Mouse (Mus musculus) layer of hippocampus, adult 2 months (tissue): ENCODE data around the gene Lpcat2b. TPM values are rescaled to one million over a fixed set of nuclear protein-coding genes. Genes with fewer than 3 reads are reported as not detected.
"Not testable (repeated sequence)": the region's sequence is repeated elsewhere in the genome, so short reads cannot be mapped to it uniquely, and the experiment has no call there.

Source experiments
- DNase-seq, 2 experiments: peaks; one replicate each; pipeline ENCODE4 v3.0.0; 2022; ENCODE audit warnings: low spot score in 2 of 2
- H3K27ac ChIP-seq: fragments of 200-600 bp; 2 replicates; pipeline ENCODE4 v1.8.1; 2022
- H3K4me3 ChIP-seq: fragments of 200-600 bp; 2 replicates; pipeline ENCODE4 v1.8.1; 2022; ENCODE audit warnings: mild to moderate bottlenecking
- CTCF ChIP-seq: fragments of 200-600 bp; conservative IDR thresholded peaks from 2 replicates; pipeline ENCODE4 v1.8.1; 2022; ENCODE audit warnings: antibody characterized with exemption, mild to moderate bottlenecking, moderate library complexity
- long read RNA-seq, 2 experiments: library from polyadenylated mRNA; stranded (forward); transcript quantifications; one replicate each; pipeline ENCODE4 v2.0.0; 2021; ENCODE audit warnings: borderline mapping rate in 2 of 2
- total RNA-seq, 2 experiments: library from RNA; stranded (reverse); gene quantifications; 2 replicates each; pipeline ENCODE4 v1.2.3; 2021

Lpcat2b gene
- total RNA-seq, result under 1 TPM in 1 of 2 experiments, not detected in 1; 0.31 TPM
- long read RNA-seq, experiment 1, result 0 reads
- long read RNA-seq, experiment 2, result 0 reads

GRCm38 (mm10) chr5:107431249-107431648 lies at the start of gene Lpcat2b:
Lpcat2b (plus strand) TSS chr5:107431549.
- H3K27ac ChIP-seq, result no peak within 1 kb of the TSS
- no peak for DNase-seq
- H3K4me3 ChIP-seq, result no peak within 1 kb of the TSS
- no peak for TF ChIP-seq CTCF

- DNase-seq, H3K4me3 ChIP-seq: not testable (repeated sequence)
- peak; percentile 36 for TF ChIP-seq CTCF
- H3K27ac ChIP-seq, result peak overlapping the region; percentile 66; the same call in 1 of the 2 replicates
Measured at GRCm38 (mm10) chr5:107386448-107386847, 44.9 kb upstream of the Lpcat2b start.

DNA sequence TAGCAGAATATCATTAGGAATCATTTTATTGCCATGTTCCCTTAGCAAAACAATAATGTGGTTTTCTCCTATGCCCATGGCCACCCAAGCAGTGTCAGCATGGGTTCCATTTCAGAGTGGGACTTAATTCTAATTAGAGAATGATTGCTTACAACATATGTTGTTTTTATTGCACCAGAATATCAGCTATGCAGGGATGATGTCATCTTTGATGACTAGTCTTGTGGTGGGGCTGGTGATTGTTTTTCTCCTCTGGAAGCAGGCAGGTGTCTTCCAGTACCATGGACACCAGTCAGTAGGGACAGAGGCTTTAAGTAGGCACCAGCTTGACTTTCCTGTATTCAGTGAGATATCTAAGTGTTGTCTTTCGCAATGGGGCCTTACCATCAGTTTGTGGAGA lies 43.6 kb upstream of the Lpcat2b start:
- TF ChIP-seq CTCF, result no peak
- Histone ChIP-seq H3K27ac (peak overlapping the region; percentile 66; the same call in 1 of the 2 replicates), H3K4me3 (no peak overlapping the region)
- DNase-seq, result no peak

DNA sequence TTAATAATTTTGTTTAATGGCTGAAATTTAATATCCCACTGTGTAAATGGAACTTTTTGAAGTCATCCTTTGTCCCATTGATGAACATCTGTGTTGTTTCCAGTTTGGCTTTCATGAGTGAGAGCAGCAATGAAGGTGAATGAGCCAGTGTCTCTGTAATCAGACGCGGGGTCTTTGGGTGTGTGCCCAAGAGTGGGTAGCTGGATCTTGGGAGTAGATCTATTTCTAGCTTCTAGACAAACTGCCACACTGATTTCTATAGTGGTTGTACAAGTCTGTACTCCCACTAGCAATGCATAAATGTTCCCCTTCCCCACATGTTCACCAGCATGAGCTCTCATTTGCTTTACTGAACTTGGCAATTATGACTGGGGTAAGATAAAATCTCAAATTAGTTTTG lies 42.0 kb upstream of the Lpcat2b start:
- Histone ChIP-seq H3K4me3 (no peak overlapping the region), H3K27ac (no peak overlapping the region)
- TF ChIP-seq CTCF, result no peak
- no peak for DNase-seq

GRCm38 (mm10) chr5:107394437-107394836 lies 36.9 kb upstream of the Lpcat2b start:
- TF ChIP-seq CTCF, result no peak
- no peak overlapping the region for H3K4me3 ChIP-seq
- no peak for DNase-seq
- no peak overlapping the region for H3K27ac ChIP-seq

GRCm38 (mm10) chr5:107402436-107402835 lies 28.9 kb upstream of the Lpcat2b start, which contains the start of gene Ephx4:
Ephx4 (plus strand) TSS chr5:107402736.
- no peak for TF ChIP-seq CTCF
- no peak for DNase-seq
- Histone ChIP-seq H3K27ac (peak within 1 kb of the TSS; percentile 99), H3K4me3 (peak within 1 kb of the TSS; percentile 76)

GRCm38 (mm10) chr5:107403011-107403946 lies 28.1 kb upstream of the Lpcat2b start:
- TF ChIP-seq CTCF, result no peak
- no peak for DNase-seq
- peak overlapping the region; percentile 76 for H3K4me3 ChIP-seq
- peak overlapping the region; percentile 99 for H3K27ac ChIP-seq

DNA sequence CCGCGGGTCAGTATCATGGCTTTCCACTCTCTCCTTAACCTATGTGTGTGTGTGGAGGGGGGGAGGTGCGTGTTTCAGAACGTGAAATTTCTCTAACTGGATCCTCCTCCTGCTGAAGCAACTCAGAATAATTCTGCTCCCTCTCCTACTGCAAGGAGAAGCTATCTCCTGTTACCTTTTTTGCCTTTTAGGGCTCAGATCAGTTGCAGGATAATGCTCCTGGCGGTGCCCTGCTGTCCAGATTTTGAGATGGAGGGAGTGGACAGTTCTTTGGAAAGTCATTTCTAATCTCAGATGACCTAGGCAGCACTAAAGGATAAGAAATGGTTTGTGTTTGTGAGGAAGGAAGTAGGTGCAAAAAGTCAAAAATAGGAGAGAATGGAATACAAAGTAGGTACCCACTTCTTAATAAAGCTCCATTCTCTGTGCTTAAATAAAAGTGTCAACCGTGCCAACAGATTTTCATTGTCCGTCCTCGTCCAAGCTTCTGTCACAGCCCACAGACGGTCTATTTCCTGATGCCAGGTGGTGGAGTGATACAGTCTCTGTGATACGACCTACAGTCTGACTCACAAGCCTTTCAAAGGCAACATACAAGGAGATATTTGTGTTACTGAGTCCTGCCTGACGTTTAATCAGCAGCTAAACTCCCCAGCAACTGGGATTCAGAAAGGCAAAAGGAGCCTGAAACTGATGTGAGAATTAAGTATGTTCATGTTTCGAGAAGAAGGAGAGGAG lies 27.2 kb upstream of the Lpcat2b start:
- DNase-seq, result peak; percentile 55 to 66
- Histone ChIP-seq H3K27ac (peak overlapping the region; percentile 99), H3K4me3 (peak overlapping the region; percentile 76)
- no peak for TF ChIP-seq CTCF

- peak in 1 of 2 experiments; percentile 60 for DNase-seq
- Histone ChIP-seq H3K4me3 (peak overlapping the region; percentile 76), H3K27ac (peak overlapping the region; percentile 99)
- TF ChIP-seq CTCF, result peak; percentile 11; the same call in 1 of the 2 replicates
Measured at GRCm38 (mm10) chr5:107405361-107405760, 26.0 kb upstream of the Lpcat2b start.

DNA sequence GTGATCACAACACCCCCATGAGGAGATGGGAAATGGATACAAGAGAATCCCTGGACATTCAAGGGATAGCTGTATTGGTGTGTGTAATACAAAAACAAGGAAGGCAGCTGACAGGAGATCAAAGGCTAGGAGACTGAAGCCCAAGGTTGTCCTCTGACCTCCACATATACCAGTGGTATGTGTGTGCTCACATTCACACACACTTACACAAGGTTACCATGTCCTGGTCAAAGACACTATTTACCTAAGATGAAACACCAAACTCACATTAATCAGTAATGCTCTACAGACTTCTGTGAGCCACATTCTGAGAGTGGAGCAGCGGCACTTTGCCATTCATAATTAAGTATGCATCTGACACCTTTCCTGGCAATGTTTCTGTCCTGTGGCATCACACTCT lies 21.0 kb upstream of the Lpcat2b start:
- DNase-seq, result no peak
- TF ChIP-seq CTCF, result no peak
- H3K27ac ChIP-seq, result peak overlapping the region; percentile 71
- H3K4me3 ChIP-seq, result no peak overlapping the region

DNA sequence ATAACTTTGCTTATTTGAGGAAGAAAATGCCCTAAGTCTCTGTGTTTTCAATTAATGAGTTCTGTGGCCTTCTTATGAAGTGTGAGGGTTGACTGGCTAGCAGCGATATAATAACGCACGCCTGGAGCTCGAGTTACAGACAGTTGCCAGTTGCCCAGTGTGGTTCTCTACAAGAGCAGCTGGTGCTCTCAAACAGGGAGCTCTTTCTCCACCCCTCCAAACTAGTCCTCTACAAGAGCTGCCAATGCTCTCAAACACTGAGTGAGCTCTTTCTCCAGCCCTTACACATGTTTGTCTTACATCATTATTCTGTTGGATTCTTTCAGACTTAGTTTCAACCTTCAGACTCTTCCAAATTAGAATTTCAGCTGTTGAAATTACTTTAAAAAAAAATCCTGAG lies 20.0 kb upstream of the Lpcat2b start:
- Histone ChIP-seq H3K4me3 (no peak overlapping the region), H3K27ac (peak overlapping the region; percentile 71)
- peak in 1 of 2 experiments; percentile 48 for DNase-seq
- TF ChIP-seq CTCF, result no peak

DNA sequence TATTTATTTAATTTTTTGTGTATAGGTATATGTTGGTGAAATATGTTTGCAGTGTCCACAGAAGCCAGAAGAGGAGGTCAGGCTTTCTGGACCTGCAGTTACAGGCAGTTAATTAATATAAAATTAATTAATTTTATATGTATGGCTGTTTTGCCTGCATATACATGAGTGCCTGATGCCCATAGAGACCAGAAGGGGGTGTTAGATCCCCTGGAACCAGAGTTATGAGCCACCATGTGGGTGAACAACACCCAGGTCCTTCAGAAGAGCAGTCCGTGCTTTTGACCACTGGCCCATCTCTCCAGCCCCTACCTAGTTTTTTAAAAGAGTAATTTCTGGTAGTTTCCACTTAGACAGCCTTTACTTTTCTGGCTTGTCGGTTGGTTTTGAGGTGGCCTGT lies 19.1 kb upstream of the Lpcat2b start:
- no peak for DNase-seq
- Histone ChIP-seq H3K4me3 (no peak overlapping the region), H3K27ac (peak overlapping the region; percentile 71)
- no peak; the same call in 1 of the 2 replicates for TF ChIP-seq CTCF

GRCm38 (mm10) chr5:107415098-107415497 lies 16.3 kb upstream of the Lpcat2b start:
- no peak overlapping the region for H3K4me3 ChIP-seq
- peak in 1 of 2 experiments; percentile 42 for DNase-seq
- TF ChIP-seq CTCF, result no peak
- H3K27ac ChIP-seq, result peak overlapping the region; percentile 93
